Mouse (Mus musculus) regulatory T cell (primary cell): ENCODE data around the gene Szt2.

Source experiments
- in situ Hi-C: fragments of 300-600 bp; cut with MboI, MseI; formaldehyde crosslinking; loops from one replicate; pipeline ENCODE4 v1.15.1; 2025; ENCODE audit warnings: high pct_unique_total_duplicates

The Szt2 gene

DNA sequence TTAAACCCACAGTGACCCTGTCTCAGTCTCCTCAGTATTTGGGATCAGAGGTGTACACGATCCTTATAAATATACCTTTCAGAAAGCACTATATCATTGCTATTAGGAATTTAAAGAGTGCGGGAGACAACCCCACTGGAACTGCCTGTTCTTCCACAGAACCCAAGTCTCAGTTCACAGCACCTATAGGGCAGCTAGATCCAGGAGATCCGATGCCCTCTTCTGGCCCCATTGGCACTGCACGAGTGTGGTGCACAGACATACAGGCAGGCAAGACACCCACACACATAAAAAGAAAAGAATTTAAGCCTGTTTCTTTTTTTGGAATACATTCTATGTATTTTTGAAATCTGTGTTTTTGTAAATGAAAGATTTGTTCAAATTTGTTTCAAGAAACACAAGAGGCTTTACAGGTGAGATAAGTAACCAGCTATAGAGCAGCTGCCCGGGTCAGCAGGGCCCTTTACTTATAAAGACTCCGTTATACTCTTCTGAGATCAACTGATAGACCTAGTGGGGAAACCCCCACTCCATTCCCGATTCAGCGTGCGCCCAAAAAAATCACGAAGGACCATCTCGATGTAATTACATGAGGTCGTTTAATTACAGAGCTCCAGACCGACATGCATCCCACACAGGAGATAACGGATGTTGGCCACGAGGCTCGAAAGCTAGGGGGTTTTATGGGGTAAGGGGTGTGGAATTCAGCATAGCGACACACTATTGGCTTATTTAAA, 50.7 kb downstream of the Szt2 start:
- in situ Hi-C loops: no loop called here

DNA sequence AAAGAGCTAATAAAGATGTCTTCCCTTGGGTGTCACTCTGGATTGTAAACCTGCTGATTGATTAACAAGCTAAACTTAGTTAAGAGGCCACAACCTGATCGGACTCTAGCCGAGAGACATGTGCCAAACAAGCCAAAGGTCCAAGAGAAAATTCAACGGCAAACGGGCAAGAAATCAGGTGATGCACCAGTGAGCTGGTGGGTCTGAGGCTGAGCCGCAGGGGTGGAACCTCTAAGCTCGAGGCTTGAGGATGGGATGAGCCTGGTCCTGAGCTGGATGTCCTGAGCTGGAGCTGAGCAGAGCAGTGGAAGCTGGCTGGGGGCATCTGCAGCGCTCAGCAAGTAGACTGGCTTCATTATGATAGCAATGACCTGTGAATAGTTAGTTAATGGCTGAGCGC, 51.6 kb downstream of the Szt2 start:
- in situ Hi-C loops: no loop called here

DNA sequence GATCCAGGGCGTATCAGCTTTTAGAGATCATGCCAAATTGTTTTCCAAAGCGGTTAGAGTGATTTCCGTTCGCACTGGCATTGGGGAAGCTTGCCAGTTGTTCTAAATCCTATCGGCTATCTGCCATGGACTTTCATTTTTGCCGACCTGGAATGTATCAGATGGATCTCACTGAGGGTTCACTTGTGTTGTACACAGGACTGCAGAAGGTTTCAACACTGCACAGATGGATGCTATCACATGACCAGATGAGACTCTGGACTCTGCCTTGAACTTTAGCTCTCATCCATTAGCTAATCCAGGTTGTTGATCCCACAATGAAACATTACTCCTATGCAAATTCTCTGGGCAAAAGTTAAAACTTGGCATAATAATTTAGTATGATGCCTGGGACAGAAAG, 52.3 kb downstream of the Szt2 start:
- in situ Hi-C loops: no loop called here

DNA sequence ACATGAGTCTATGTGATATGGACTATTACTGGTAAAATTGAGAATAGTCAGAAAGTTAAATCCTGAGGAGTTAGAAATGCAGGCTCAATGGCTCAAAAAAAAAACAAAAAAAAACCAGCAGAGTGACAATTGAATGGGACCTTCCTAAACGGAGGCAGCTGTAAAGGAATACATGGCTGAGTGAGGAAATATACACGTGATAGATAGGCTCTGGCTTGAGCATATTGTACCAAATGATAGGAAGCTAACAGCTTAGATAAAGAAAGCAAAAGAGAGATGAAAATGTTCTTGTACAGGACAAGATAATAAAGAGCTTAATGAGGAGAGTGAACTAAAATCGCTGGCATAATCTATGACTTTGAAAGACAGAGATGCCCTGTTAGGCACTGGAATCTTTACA, 54.8 kb downstream of the Szt2 start:
- in situ Hi-C loops: no loop called here

DNA sequence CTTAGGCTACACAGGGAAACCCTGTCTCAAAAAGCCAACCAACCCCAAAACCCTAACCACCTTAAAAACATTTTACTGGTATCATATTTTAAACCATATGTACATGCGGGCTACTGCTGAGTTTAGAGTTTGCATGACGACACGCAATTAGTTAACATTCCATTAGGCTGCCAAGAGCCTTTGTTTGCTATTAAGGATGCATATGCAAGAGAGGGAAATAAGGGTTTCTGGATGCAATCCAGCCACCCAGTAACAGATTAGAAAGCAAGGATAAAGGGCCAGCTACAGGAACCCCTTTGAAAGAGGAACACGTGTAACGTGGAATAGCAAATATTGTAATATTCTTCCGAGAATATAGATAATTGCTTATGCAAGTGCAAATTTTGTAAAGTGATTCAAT, 55.4 kb downstream of the Szt2 start:
- in situ Hi-C loops: no loop called here

DNA sequence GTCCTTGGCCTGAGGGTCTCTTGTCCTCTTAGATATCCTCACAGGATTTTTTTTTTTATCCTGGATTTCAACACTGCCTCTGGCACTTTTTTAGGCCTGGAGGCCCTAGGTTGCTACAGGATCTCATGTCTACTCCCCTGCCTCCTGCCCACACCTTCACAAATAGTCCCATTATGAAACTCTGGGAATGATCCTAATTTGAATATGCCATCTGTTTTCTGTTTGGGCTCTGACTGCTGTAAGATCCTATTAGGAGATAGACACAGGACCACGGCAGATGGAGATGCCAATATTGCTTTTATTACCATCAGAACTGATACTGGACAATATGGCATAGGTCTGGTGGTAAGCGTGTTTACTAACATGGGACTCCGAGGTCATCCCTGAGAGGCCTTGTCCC, 57.2 kb downstream of the Szt2 start:
- in situ Hi-C loops: no loop called here

DNA sequence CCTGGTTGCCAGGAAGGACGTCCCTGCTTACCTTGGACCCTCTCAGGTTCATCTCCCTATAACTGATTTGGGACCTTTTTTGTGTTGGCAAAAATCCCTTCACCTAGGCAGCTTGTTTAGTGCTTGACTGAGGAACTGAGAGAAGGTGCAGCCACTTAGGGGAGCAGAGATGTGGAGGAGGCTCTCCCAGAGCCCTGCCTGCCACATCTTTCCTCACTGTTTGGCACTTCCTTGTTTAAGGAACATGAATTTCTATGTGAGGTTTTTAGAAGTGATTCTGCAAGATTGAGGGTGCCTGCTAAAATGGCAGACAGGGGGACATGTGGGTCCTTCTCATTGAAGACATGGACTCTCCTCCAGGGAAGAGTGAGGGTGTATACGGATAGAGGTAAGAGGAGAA, 58.2 kb downstream of the Szt2 start:
- in situ Hi-C loops: no loop called here

DNA sequence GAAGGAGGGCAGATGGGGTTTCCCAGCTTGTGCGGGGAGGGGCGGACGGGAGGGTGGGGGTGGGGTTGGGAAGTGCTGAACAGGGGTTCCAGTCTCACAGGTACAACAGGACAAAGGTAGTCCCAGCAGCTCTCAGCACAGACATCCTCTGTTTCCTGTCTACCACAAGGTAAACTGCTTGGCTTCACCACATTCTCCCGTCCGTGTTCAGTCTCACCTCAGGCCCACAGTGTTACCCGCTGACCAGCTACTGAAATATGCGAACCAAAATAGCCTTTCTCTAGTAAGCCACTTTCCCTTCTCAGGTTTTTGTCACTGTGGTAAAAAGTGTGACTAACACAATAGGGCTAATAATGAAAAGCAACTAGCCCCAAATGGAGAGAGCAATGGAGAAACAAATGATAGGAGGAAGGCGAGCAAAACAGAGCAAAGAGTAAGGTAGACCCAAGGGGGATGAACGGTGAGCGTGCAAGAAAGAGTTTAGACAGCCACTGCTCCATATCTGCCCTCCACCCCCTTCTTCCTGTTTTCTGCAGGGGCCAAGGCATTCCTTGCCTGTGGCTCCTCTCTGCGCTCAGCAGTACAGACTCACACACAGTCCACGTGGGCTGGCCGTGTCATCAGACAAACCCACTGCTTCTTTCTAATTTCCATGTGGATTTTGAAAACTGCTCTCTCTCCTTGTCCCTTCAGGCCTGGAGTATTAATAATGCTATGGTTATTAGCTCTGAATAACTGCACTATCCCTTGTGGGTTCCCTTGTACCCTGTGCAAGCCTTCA, 61.4 kb downstream of the Szt2 start:
- in situ Hi-C loops: no loop called here

DNA sequence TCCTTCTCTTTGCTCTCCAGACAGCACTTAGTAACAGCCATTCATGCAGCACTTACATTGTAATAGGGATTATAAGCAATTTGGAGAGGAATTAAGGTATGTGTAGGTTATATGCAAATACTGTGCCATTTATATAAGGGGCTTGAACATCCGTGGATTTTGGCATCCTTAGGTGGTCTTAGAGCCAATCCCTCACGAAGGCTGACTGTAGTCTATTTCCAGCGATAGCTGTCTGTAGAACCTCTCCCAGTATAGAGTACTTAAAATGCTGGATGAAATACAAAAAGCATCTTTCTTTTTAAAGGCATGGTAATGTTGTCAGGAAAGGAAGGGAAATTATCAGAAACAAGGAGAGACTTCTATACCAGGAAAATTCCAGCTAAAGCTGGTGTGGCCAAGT, 67.6 kb downstream of the Szt2 start:
- in situ Hi-C loops: no loop called here

DNA sequence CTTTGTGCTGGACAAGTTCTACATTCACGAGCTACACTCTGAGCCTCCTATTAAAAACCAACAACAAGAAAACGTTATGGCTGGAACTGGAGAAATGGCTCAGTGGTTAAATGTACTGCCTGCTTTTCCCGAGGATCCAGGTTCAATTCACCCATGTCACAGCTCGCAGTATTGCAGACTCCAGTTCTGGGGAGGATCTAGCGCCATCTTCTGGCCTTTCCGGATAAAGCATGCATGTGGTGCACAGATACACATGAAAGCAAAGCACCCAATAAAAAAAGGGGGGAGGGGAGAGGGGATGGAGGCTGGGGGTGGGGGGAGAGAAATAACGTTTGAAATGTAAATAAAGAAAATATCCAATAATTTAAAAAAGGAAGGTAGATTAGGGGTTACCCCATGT, 72.4 kb downstream of the Szt2 start:
- in situ Hi-C loops: no loop called here

DNA sequence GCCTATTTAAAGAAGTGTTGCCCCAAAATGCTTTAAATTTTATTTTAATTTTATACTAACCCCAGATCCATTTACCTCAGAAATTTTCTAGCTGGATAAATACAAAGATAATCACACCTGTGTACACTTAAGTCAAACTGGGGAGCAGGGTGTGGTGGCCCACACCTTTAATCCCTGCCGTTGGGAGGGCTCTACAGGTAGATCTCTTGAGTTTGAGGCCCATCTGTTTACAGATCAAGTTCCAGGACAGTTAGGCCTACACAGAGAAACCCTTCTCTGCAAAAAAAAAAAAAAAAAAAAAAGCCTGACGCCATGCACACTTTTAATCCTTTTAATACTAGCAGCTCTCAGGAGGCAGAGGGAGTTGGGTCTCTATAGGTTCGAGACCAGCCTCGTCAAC, 73.1 kb downstream of the Szt2 start:
- in situ Hi-C loops: no loop called here

DNA sequence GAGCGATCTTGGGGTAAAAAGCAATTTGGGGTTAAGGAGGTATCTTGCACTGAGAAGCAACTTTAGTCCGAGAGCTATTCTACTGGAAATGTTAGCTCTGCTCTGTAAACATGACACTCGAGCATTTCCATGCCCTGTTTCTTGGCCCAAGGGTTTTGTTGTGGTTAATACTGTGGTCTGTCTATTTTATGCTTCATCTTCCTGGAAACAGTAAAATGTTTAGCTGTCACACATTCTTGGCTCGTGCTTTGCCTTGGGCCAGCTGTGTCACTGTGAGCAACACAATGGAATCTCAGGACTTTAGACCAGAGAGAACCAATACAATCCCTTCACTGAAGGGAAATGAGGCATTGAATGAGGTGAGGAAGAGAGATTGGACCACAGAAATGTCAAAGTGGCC, 77.3 kb downstream of the Szt2 start:
- in situ Hi-C loops: no loop called here

DNA sequence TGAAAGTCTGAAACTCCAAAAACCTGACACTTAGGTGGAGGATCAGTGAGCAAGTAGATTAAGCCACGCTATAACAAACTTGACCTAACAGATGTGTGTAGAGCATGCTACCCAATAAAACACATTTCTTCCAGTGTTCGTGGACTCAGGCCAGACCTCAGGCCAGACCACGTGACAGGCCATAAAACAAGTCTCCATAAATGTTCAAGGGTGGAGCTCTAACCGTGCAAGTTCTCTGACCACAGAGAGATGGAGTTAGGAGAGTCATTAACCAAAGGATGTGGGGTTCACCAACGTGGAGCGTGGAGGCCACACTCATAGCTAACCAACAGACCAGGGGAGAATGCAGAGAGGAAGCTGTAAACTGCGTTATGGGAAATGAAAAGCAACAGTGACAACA, 82.6 kb downstream of the Szt2 start:
- in situ Hi-C loops: no loop called here

DNA sequence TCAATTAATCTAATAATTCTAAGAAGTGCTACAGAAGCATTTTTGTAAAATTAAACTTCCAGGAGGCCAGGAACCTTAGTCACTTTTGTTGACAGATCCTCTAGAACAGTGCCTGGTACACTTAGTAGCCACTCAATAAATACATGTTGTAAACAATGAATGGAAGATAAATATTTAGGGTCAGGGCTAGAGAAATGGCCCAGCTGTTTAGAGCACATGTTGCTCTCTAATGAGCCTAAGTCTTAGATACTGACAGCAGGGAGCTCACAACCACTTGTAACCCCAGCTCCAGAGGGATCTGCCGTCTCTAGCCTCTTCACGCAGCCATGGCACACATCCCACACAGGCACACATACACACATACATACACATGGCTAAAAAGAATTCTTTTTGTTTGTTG, 88.4 kb downstream of the Szt2 start:
- in situ Hi-C loops: no loop called here

DNA sequence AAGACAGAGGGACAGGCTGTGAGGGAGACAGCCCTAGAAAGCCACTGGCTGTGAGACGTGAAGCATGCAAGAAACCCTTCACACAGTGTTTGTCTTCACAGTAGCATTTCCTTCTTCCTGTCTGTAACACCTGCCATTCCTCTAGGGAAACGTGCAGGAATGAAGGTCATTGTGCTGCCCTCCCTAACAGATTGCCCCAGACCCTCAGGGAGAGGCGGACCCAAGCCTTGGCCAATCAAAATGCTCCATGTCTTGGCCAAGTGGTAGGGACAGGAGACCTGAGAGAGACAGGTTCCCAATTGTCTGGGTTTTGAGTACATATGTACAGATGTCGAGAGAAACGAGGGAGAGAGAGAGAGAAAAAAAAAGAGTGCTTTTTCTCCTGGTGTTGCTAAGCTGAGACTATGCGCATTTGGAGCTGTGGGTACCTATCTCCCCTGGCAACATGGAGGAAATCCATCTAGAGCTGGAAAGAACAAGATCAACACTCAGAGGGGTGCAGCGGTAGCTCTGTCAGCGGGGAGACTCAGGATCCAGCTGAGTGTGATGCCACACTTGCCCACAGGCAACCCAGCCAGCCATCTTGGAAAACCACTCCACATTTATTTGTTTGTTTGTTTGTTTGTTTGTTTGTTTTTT, 89.2 kb downstream of the Szt2 start:
- in situ Hi-C loops: no loop called here

DNA sequence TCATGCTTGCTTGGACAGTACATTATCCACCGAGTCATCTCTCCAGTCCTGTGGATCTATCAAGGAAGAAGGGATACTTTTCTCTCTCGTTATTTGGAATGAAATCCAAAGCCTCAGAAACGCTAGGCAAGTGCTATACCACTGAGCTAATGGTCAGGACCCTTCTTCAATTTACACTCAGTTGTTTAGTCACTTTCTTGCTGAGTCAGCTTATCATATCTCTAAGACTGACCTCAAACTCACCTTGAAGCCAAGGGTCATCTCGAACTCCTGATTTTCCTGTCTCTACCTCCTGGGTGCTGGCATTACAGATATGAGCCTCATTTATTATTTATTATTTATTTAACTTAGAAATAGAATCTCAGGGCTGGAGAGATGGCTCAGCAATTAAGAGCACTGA, 92.4 kb downstream of the Szt2 start:
- in situ Hi-C loops: no loop called here

DNA sequence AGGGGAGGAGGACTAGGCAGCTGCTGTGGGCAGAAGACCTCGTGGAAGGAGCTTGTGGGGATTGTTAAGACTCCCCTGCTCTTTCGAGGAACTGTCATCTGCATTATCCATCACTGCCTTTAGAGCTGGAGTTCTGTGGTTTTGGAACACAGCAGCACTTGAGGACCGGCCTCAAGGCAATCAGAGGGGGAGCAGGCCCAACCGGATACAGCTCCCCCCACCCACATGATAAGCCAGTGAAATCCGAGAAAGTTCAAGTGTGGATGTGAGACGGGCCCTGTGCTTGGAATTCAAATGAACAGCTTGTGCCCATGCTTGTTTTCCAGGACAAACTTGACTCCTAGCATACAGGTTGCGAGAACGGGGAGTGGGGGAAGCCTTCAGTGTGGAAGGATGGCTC, 93.8 kb downstream of the Szt2 start:
- in situ Hi-C loops: no loop called here
